Mouse (Mus musculus): ENCODE results near the gene Ghrh. TPM values are rescaled to one million over a fixed set of nuclear protein-coding genes. Genes with fewer than 3 reads are reported as not detected.

The Ghrh gene
- total and polyA plus RNA-seq, 2 experiments from 2014 or later, result 1.0 TPM; not detected in 1

DNA sequence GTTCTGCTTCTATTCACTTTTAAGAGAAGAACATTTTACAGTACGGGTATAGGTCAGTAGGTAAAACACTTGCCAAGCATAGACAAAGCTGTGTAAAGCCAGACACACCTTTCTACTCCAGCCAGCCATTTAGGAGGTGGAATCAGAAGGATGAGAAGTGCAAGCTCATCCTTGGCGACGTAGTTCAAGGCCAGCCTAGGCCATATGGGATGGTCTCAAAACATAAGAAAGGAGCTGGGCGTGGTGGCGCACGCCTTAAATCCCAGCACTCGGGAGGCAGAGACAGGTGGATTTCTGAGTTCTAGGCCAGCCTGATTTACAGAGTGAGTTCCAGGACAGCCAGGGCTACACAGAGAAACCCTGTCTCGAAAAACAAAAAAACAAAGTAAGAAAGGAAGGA, 37.7 kb downstream of the Ghrh start:
- H3K9ac ChIP-seq (replicated peaks; ENCODE audit: low read length), result no peak overlapping the region
- peaks cover 12% of the 10 kb centered on the region; the same call in 1 of the 2 replicates for H3K36me3 ChIP-seq (ENCODE audit: insufficient read depth, low read length)
- DNase-seq (ENCODE audit: low spot score) (no peak), ATAC-seq (no peak)
- 95% methylated on average over 8 of the region's 8 CpGs for WGBS
- H3K27me3 ChIP-seq (ENCODE audit: insufficient read depth, low read length), result no peaks in the 10 kb centered on the region
- peaks cover 4% of the 10 kb centered on the region; the same call in 1 of the 2 replicates for H3K4me1 ChIP-seq (ENCODE audit: insufficient read depth, low read length)
- TF ChIP-seq CTCF (IDR thresholded peaks at IDR 0.05; ENCODE audit: low read depth), result no peak
- H3K4me2 ChIP-seq (ENCODE audit: low read depth, low read length), result no peak overlapping the region
- no peaks in the 10 kb centered on the region for H3K9me3 ChIP-seq (ENCODE audit: low read length)
- no peak overlapping the region for H3K27ac ChIP-seq
- H3K4me3 ChIP-seq (ENCODE audit: low read length), result no peak overlapping the region

DNA sequence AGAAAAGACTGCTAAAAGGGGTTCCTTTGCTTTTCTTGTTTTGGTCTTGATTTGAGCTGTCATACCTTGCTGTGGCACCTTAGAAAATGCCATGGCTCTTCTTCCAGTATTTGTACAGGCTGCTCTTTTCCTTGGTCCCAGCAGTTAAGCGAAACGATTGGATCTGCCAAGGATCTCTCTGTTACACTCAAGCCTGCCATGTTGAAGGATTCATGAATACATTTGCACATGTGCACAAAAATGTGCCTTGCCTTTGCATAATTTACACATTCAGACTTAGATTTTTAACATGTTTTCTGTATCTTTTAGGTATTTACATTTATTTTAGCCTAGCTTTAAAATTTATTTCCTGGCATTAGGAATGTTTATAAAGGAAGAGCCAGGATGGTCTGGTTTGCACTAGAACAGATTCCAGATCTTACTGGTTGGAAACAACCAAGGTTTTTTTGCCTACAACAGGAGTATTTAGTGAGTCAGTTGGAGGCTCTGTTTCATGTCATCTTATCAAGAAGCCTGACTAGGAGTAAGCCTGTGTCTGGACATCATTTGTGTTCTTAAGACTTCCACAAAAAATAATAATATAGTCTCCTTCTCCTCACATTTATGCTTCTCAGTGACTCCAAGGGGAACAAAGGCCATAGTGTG, 38.9 kb downstream of the Ghrh start:
- ATAC-seq (no peak), DNase-seq (ENCODE audit: low spot score) (no peak)
- Histone ChIP-seq H3K27ac (peak overlapping the region; percentile 65), H3K4me1 (ENCODE audit: insufficient read depth, low read length) (no peaks in the 10 kb centered on the region), H3K9me3 (ENCODE audit: low read length) (no peaks in the 10 kb centered on the region), H3K4me2 (ENCODE audit: low read depth, low read length) (no peak overlapping the region), H3K36me3 (ENCODE audit: insufficient read depth, low read length) (peaks cover 22% of the 10 kb centered on the region; the same call in 1 of the 2 replicates), H3K4me3 (ENCODE audit: low read length) (no peak overlapping the region), H3K27me3 (ENCODE audit: insufficient read depth, low read length) (no peaks in the 10 kb centered on the region), H3K9ac (replicated peaks; ENCODE audit: low read length) (no peak overlapping the region)
- no peak for TF ChIP-seq CTCF (IDR thresholded peaks at IDR 0.05; ENCODE audit: low read depth)
- WGBS, result 65% methylated on average over 2 of the region's 2 CpGs

DNA sequence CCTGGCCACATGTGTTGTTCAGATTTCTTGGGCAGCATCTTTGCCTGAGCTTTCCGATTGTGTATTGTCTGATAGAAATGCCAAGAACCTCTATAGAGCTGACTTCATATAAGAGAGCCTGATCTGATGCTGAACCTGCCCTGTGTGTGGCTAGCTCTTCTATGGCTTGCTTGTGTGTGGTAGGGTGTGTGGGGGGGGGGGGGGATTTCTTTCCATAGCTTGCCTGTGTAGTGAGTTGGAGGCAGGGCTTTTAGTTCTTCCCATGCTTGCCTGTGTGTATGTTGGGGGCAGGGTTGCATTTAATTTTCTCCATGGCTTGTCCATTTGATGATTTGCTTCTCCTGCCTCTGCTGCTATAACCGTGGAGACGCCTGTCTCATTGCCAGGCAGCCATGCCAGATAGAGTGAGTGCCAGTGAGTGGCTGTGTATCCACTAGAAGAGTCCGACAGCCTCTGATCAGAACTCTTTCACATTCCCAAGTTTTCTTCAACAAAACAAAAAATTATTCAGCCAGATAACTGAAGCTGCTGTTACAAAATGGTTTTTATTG, 39.5 kb downstream of the Ghrh start:
- TF ChIP-seq CTCF (IDR thresholded peaks at IDR 0.05; ENCODE audit: low read depth), result no peak
- Histone ChIP-seq H3K4me1 (ENCODE audit: insufficient read depth, low read length) (no peaks in the 10 kb centered on the region), H3K4me3 (ENCODE audit: low read length) (no peak overlapping the region), H3K9ac (replicated peaks; ENCODE audit: low read length) (no peak overlapping the region), H3K4me2 (ENCODE audit: low read depth, low read length) (no peak overlapping the region), H3K27me3 (ENCODE audit: insufficient read depth, low read length) (no peaks in the 10 kb centered on the region), H3K36me3 (ENCODE audit: insufficient read depth, low read length) (peaks cover 28% of the 10 kb centered on the region; the same call in 1 of the 2 replicates), H3K27ac (peak overlapping the region; percentile 65), H3K9me3 (ENCODE audit: low read length) (no peaks in the 10 kb centered on the region)
- DNase-seq (ENCODE audit: low spot score) (peak; percentile 72), ATAC-seq (peak; percentile 79; the same call in 1 of the 2 replicates)
- 48% methylated on average over 4 of the region's 4 CpGs for WGBS

DNA sequence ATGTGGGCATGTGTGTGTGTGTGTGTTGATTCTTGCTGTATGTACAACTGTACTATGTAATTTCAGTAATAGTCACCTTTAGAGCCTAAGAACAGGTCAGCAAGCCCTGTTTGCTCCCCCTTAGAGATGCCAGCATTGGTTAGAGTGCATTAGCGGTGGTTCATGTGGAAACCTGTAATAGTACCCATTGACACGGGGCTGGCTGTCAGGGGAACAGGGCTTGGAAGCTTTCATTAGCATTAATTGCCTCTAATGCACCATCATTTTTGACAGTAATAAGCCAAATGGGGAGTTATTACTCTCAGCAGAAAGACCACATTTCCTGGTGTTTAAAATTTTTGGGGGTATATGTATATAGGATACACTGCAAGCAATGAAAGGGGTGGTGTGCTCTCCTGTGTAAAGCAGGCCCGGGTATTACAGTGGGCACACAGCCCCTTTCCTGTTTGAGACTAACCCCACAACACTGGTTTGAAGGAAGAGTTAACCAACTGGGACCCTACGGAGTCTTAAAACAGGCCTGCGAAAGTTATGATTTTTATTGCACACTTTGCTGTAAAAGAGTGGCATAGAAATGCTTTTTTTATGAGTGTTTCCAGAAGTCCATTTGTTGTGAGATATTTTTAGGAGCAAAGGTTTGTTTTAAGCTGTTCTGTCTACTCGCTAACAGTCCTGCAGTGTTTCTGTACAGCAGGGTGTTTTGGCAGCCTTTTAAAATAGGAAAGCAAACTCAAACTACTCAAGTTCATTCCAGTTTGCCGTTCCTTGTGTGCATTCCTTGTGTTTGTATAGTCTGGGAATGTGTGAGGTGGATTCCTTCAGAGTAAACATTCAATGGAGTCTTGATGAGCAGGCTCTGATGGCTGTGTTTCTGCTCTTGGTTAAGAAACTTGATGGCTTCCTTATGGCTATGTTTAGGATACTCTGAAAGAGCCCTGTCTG, 40.9 kb downstream of the Ghrh start:
- Histone ChIP-seq H3K9me3 (ENCODE audit: low read length) (no peaks in the 10 kb centered on the region), H3K27ac (no peak overlapping the region), H3K4me3 (ENCODE audit: low read length) (no peak overlapping the region), H3K36me3 (ENCODE audit: insufficient read depth, low read length) (peaks cover 30% of the 10 kb centered on the region; the same call in 1 of the 2 replicates), H3K4me2 (ENCODE audit: low read depth, low read length) (no peak overlapping the region), H3K9ac (replicated peaks; ENCODE audit: low read length) (no peak overlapping the region), H3K27me3 (ENCODE audit: insufficient read depth, low read length) (no peaks in the 10 kb centered on the region), H3K4me1 (ENCODE audit: insufficient read depth, low read length) (no peaks in the 10 kb centered on the region)
- TF ChIP-seq CTCF (IDR thresholded peaks at IDR 0.05; ENCODE audit: low read depth), result no peak
- DNase-seq (ENCODE audit: low spot score) (no peak), ATAC-seq (no peak)
- WGBS, result 68% methylated on average over 7 of the region's 7 CpGs

DNA sequence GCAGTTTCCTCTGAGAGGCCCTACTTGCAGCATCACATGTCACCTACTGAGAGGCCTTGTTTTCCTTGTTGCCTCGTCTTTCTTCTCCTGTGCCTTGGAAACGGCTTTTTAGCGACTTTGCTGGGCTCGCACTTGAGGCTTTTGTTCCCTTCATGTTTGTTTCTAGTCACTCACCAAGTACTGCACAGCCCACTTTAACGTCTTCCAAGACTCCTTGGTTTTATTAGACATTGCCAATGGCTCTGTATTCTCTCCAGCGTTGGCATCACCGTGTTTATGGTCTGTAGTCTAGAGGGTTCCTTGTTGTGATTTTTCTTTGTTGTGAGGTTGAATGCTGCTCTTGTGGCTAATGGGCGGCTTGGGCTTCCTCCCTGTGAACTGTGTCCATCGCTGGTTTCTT, 44.2 kb downstream of the Ghrh start:
- no peak for TF ChIP-seq CTCF (IDR thresholded peaks at IDR 0.05; ENCODE audit: low read depth)
- peak; percentile 21; the same call in 1 of the 2 replicates for ATAC-seq
- no peaks in the 10 kb centered on the region for H3K27me3 ChIP-seq (ENCODE audit: insufficient read depth, low read length)
- H3K27ac ChIP-seq, result peak overlapping the region; percentile 33
- peak; percentile 54 for DNase-seq (ENCODE audit: low spot score)
- H3K4me1 ChIP-seq (ENCODE audit: insufficient read depth, low read length), result no peaks in the 10 kb centered on the region
- no peaks in the 10 kb centered on the region for H3K9me3 ChIP-seq (ENCODE audit: low read length)
- 45% methylated on average over 9 of the region's 9 CpGs for WGBS
- no peak overlapping the region for H3K4me2 ChIP-seq (ENCODE audit: low read depth, low read length)
- no peak overlapping the region for H3K9ac ChIP-seq (replicated peaks; ENCODE audit: low read length)
- H3K36me3 ChIP-seq (ENCODE audit: insufficient read depth, low read length), result peaks cover 50% of the 10 kb centered on the region
- no peak overlapping the region for H3K4me3 ChIP-seq (ENCODE audit: low read length)

DNA sequence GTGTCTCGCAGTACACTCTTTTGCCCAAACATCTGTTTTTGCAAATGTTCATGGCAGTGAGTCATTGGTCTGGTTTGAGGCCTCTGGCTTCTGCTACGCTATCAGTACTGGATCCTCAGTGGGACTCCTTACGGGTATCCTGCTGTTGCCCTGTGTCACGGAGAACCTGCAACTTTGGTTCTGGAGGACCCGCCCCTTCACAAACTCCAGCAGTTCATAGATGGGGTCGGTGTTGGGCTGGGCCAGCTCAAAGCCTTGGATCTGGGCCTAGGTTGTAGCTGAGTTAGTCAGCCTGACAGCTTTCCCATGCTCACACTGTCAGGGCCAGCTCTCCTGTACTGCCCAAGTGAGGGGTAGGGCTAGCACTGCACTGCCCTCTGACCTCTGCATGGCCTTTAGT, 47.3 kb downstream of the Ghrh start:
- no peaks in the 10 kb centered on the region for H3K27me3 ChIP-seq (ENCODE audit: insufficient read depth, low read length)
- H3K4me3 ChIP-seq (ENCODE audit: low read length), result no peak overlapping the region
- H3K4me2 ChIP-seq (ENCODE audit: low read depth, low read length), result no peak overlapping the region
- 92% methylated on average over 6 of the region's 6 CpGs for WGBS
- no peak overlapping the region for H3K27ac ChIP-seq
- H3K9ac ChIP-seq (replicated peaks; ENCODE audit: low read length), result no peak overlapping the region
- DNase-seq (ENCODE audit: low spot score) (no peak), ATAC-seq (no peak)
- H3K36me3 ChIP-seq (ENCODE audit: insufficient read depth, low read length), result peaks cover 58% of the 10 kb centered on the region
- H3K4me1 ChIP-seq (ENCODE audit: insufficient read depth, low read length), result no peaks in the 10 kb centered on the region
- no peaks in the 10 kb centered on the region for H3K9me3 ChIP-seq (ENCODE audit: low read length)
- no peak for TF ChIP-seq CTCF (IDR thresholded peaks at IDR 0.05; ENCODE audit: low read depth)
